Mouse (Mus musculus): ENCODE results near the gene Rhox7a. TPM values are rescaled to one million over a fixed set of nuclear protein-coding genes. Genes with fewer than 3 reads are reported as not detected.

Rhox7a gene
- polyA plus RNA-seq, 1 experiment from 2014 or later, result not detected

- Histone ChIP-seq H3K9me3 (ENCODE audit: control insufficient read depth, low read length) (no peaks in the 10 kb centered on the region), H3K27ac (replicated peaks) (no peak overlapping the region), H3K9ac (ENCODE audit: low read length) (no peak overlapping the region), H3K4me2 (replicated peaks; ENCODE audit: low read depth) (no peak overlapping the region), H3K4me1 (replicated peaks; ENCODE audit: control insufficient read depth, insufficient read depth) (no peaks in the 10 kb centered on the region), H3K4me3 (ENCODE audit: low read depth, low read length) (no peak overlapping the region), H3K36me3 (ENCODE audit: control insufficient read depth, insufficient read depth, low read length) (no peaks in the 10 kb centered on the region), H3K27me3 (ENCODE audit: control insufficient read depth, insufficient read depth, low read length) (no peaks in the 10 kb centered on the region)
- WGBS, result 90% methylated on average over 2 of the region's 2 CpGs
- no peak for ATAC-seq (ENCODE audit: low FRiP score, low TSS enrichment)
- DNase-seq (ENCODE audit: low spot score), result no peak
- TF ChIP-seq CTCF (IDR thresholded peaks at IDR 0.05; ENCODE audit: low read depth) (no peak), EP300 (optimal IDR thresholded peaks at IDR 0.05) (no peak)
Observed at GRCm38 (mm10) chrX:37871641-37872040, 40.2 kb downstream of the Rhox7a start.

DNA sequence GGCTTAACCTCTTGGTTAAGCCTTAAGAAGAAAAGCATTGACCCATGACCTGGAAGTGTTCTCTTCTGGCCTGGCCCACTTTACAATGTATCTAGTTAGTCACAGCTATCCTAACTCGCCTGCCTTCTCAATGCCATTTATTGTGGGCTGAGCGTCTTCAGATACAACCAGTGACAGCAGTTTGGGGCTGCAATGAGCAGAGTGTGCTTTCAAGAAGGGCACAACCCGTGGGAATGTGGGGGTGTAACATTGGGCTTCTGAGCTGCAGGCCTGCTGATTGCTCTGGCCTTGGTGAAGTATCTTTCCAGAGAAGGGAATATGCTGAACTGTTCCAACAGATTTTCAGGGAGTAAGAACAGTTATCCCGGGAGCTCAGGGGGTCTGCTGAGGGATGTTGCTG lies 47.4 kb downstream of the Rhox7a start, which contains the start of gene Rhox8:
Gene Rhox8, minus strand, starts transcription at position 101 of the 400 bp plus-strand sequence.
- H3K27ac ChIP-seq (replicated peaks), result no peak within 1 kb of the TSS
- TF ChIP-seq CTCF (IDR thresholded peaks at IDR 0.05; ENCODE audit: low read depth) (no peak), EP300 (optimal IDR thresholded peaks at IDR 0.05) (no peak)
- H3K9me3 ChIP-seq (ENCODE audit: control insufficient read depth, low read length), result no peaks in the 10 kb centered on the region
- 79% methylated on average over 4 of the region's 4 CpGs for WGBS
- H3K4me1 ChIP-seq (replicated peaks; ENCODE audit: control insufficient read depth, insufficient read depth), result no peaks in the 10 kb centered on the region
- H3K9ac ChIP-seq (ENCODE audit: low read length), result no peak within 1 kb of the TSS
- H3K4me3 ChIP-seq (ENCODE audit: low read depth, low read length), result no peak within 1 kb of the TSS
- DNase-seq (ENCODE audit: low spot score) (no peak), ATAC-seq (ENCODE audit: low FRiP score, low TSS enrichment) (no peak)
- H3K4me2 ChIP-seq (replicated peaks; ENCODE audit: low read depth), result no peak within 1 kb of the TSS
- no peaks in the 10 kb centered on the region for H3K27me3 ChIP-seq (ENCODE audit: control insufficient read depth, insufficient read depth, low read length)
- H3K36me3 ChIP-seq (ENCODE audit: control insufficient read depth, insufficient read depth, low read length), result no peaks in the 10 kb centered on the region

Other genes with a start within 250 kb of the Rhox7a start
- gene Rhox4f, start 224.0 kb upstream of the Rhox7a start, polyA plus RNA-seq (2015; fragmentation: Nextera tagmentation; extraction: Ambion mirVana), result not detected in 2 replicates
- gene Rhox3g, start 203.1 kb upstream of the Rhox7a start, polyA plus RNA-seq (2015; fragmentation: Nextera tagmentation; extraction: Ambion mirVana), result not detected in 2 replicates
- not detected in 2 replicates for gene Rhox2g, start 188.2 kb upstream of the Rhox7a start, polyA plus RNA-seq (2015; fragmentation: Nextera tagmentation; extraction: Ambion mirVana)
- not detected in 2 replicates for gene Rhox4g, start 180.4 kb upstream of the Rhox7a start, polyA plus RNA-seq (2015; fragmentation: Nextera tagmentation; extraction: Ambion mirVana)
- gene Rhox3h, start 162.9 kb upstream of the Rhox7a start, polyA plus RNA-seq (2015; fragmentation: Nextera tagmentation; extraction: Ambion mirVana), result not detected in 2 replicates
- gene Rhox2h, start 158.4 kb upstream of the Rhox7a start, polyA plus RNA-seq (2015; fragmentation: Nextera tagmentation; extraction: Ambion mirVana), result not detected in 2 replicates
- gene Rhox5, start 26.8 kb upstream of the Rhox7a start, polyA plus RNA-seq (2015; fragmentation: Nextera tagmentation; extraction: Ambion mirVana), result 0.17 and 0.34 TPM in 2 replicates
- gene Rhox6, start 4.8 kb upstream of the Rhox7a start, polyA plus RNA-seq (2015; fragmentation: Nextera tagmentation; extraction: Ambion mirVana), result not detected in 2 replicates
- 0.11 TPM in 1 of 2 replicates, not detected in the other for gene Rhox8, start 47.3 kb downstream of the Rhox7a start, polyA plus RNA-seq (2015; fragmentation: Nextera tagmentation; extraction: Ambion mirVana)
- not detected in 2 replicates for gene Rhox7b, start 65.5 kb downstream of the Rhox7a start, polyA plus RNA-seq (2015; fragmentation: Nextera tagmentation; extraction: Ambion mirVana)
- gene Rhox9, start 70.1 kb downstream of the Rhox7a start, polyA plus RNA-seq (2015; fragmentation: Nextera tagmentation; extraction: Ambion mirVana), result not detected in 2 replicates
- gene Btg1-ps1, start 187.1 kb downstream of the Rhox7a start, polyA plus RNA-seq (2015; fragmentation: Nextera tagmentation; extraction: Ambion mirVana), result not detected in 2 replicates
- not detected in 2 replicates for gene Btg1-ps2, start 211.4 kb downstream of the Rhox7a start, polyA plus RNA-seq (2015; fragmentation: Nextera tagmentation; extraction: Ambion mirVana)
- 0.18 TPM in 1 of 2 replicates, not detected in the other for gene Rhox10, start 234.8 kb downstream of the Rhox7a start, polyA plus RNA-seq (2015; fragmentation: Nextera tagmentation; extraction: Ambion mirVana)